Mouse (Mus musculus) thymus, adult 2 months (tissue): ENCODE data around the gene Fanci. TPM values are rescaled to one million over a fixed set of nuclear protein-coding genes. Genes with fewer than 3 reads are reported as not detected.

Experiments
- DNase-seq: peaks from one replicate; pipeline ENCODE4 v3.0.0; 2021
- H3K27ac ChIP-seq: fragments of 200-500 bp; 2 replicates; pipeline ENCODE4 v1.5.1; 2012; ENCODE audit warnings: low read length, control low read depth; ENCODE audit not compliant: control insufficient read depth, insufficient read depth
- H3K27me3 ChIP-seq: fragments of 200-500 bp; 2 replicates; pipeline ENCODE4 v1.6.1; 2012; ENCODE audit warnings: mild to moderate bottlenecking, low read length, moderate library complexity, mixed read lengths; ENCODE audit not compliant: control insufficient read depth, insufficient read depth
- H3K36me3 ChIP-seq: fragments of 200-500 bp; 2 replicates; pipeline ENCODE4 v1.6.1; 2012; ENCODE audit warnings: mild to moderate bottlenecking, low read length, moderate library complexity; ENCODE audit not compliant: control insufficient read depth, insufficient read depth
- H3K4me1 ChIP-seq: fragments of 200-500 bp; replicated peaks from 2 replicates; pipeline ENCODE4 v1.6.1; 2012; ENCODE audit warnings: low read length; ENCODE audit not compliant: control insufficient read depth, insufficient read depth
- H3K4me3 ChIP-seq: fragments of 200-500 bp; 2 replicates; pipeline ENCODE4 v1.5.1; 2012; ENCODE audit warnings: mild to moderate bottlenecking, low read length, control low read depth, moderate library complexity; ENCODE audit not compliant: control insufficient read depth, insufficient read depth
- CTCF ChIP-seq: fragments of 200-500 bp; IDR thresholded peaks from 2 replicates; pipeline ENCODE4 v1.5.1; 2012; ENCODE audit warnings: mild to moderate bottlenecking, control low read depth, low read length, moderate library complexity, borderline replicate concordance; ENCODE audit not compliant: control insufficient read depth, poor library complexity, insufficient read depth; ENCODE audit errors: extremely low read depth
- POLR2A ChIP-seq: fragments of 200-500 bp; IDR thresholded peaks from 2 replicates; pipeline ENCODE4 v1.6.1; 2012; ENCODE audit warnings: mild to moderate bottlenecking, low read length, control low read depth, moderate library complexity; ENCODE audit not compliant: control insufficient read depth, poor library complexity, insufficient read depth; ENCODE audit errors: extremely low read depth
- WGBS: fragments of 180-500 bp; shearing (Covaris S2); methylation state at CpG from one replicate; pipeline ENCODE4 v1.1.7; 2018; 5-methylcytosine and 5-hydroxymethylcytosine counted together
- polyA plus RNA-seq: library from polyadenylated mRNA; depleted of rRNA; stranded (reverse); fragments of >200 nt; gene quantifications from 2 replicates; pipeline ENCODE4 v1.2.3, GENCODE M21; 2012

Fanci gene
- polyA plus RNA-seq, 1 experiment, result 7.8 TPM

DNA sequence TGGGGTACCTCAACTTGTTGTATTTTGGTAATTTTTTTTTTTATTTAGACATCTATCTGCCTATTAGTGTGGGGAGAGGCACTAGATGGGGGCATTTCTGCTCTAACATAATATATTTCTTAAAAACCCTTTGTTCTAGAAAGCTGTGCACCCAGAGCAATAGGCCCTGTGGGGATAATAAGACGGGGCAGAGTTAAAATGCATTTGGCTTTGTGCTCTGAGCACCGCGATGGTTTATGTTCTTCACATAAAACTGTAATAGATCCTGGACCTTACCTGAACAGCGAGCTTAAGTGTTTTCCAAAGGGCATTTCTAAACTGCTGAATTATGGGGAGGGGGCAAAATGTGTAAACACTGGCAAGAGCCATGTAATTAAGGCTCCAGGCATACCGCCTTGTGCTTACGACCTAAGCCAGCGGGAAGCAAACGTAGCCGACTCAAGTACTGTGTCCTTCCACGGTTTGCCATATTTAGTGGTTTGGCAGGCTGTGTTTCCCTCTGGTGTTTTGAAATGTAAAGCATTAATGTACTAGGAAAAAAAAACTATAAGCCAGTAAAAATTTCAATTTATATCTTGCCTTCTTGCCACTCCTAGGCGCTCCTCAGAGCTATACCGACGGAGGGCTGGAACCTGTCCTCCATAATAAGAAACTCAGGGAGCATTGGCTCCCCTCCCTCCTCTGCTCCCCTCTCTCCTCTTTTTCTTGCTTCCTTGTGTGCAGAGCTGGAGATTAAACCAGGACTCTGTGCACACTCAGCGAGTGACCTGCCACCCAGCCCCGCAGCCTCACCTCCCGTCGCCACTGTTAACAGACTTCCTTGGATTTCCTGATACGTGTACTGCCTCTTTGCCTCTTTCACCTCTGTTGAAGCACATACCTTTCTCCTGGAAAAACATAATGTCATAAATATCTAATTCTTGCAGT is 23.0 kb downstream of the Fanci start:
- DNase-seq, result no peak
- H3K36me3 ChIP-seq, result peaks cover 7% of the 10 kb centered on the region; the same call in 1 of the 2 replicates
- no peaks in the 10 kb centered on the region for H3K4me1 ChIP-seq
- H3K27ac ChIP-seq, result no peak overlapping the region
- H3K4me3 ChIP-seq, result no peak overlapping the region
- no peaks in the 10 kb centered on the region for H3K27me3 ChIP-seq
- WGBS, result 98% methylated on average over 18 of the region's 18 CpGs
- TF ChIP-seq POLR2A (no peak), CTCF (no peak)

DNA sequence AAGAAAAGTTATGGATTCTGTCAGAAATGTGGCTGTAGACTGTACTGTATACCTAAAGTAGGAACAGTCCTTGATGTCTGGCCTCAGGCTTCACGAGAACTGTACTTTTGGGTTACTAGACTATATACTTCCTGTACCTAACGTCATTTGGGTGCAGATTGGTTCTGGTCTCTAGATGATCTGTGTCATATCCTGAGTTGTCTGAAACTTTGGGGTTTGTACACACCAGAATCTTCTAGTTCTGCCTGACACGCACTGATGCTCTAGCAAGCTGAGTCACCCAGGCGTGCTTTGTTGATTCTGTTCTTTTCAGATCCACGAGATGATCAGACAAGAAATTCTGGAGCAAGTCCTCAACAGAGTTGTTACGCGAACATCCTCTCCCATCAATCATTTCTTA is 28.2 kb downstream of the Fanci start:
- DNase-seq, result no peak
- no peaks in the 10 kb centered on the region for H3K36me3 ChIP-seq
- H3K27me3 ChIP-seq, result no peaks in the 10 kb centered on the region
- WGBS, result 82% methylated on average over 7 of the region's 7 CpGs
- no peak for TF ChIP-seq CTCF
- TF ChIP-seq POLR2A, result no peak
- no peak overlapping the region for H3K27ac ChIP-seq
- H3K4me3 ChIP-seq, result no peak overlapping the region
- H3K4me1 ChIP-seq, result peaks cover 12% of the 10 kb centered on the region

DNA sequence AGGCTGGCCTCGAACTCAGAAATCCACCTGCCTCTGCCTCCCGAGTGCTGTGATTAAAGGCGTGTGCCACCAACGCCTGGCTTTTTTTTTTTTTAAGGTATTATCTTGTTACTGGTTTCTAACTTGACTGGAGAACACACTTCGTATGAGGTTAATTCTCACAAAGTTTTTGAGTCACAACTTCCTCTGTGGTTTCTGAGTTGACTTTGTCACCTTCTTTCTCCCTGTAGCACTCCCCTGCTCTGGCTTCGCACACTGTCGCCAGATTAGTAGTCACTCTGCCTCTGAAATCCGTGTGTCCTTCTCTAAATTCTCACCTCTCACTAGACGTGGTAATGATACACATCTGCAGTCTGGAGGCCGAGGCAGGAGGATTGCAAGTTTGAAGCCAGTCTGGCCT is 31.1 kb downstream of the Fanci start:
- DNase-seq, result no peak
- no peak overlapping the region for H3K4me3 ChIP-seq
- peaks cover 5% of the 10 kb centered on the region; the same call in 1 of the 2 replicates for H3K36me3 ChIP-seq
- TF ChIP-seq POLR2A (no peak), CTCF (no peak)
- peaks cover 12% of the 10 kb centered on the region for H3K4me1 ChIP-seq
- H3K27ac ChIP-seq, result no peak overlapping the region
- H3K27me3 ChIP-seq, result no peaks in the 10 kb centered on the region
- 38% methylated on average over 10 of the region's 10 CpGs for WGBS

DNA sequence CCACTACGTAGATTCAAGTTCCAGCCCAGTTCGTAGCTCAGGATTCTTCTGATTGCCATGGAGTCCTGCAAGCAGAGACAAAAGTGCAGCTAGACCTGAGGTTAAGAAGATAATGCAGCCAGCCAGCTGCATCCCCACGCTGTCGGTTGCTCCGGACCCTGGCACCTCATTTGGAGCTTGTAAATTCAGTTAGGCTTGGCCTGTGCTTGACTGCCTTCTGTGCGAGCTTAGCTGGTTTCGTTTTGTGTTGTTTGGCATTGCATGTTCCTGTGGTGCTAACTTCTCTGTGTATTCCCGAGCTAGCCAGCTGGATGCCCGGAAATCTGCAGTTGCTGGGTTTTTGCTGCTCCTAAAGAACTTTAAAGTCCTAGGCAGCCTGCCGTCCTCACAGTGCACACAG is 34.1 kb downstream of the Fanci start:
- no peak overlapping the region for H3K4me3 ChIP-seq
- no peak for TF ChIP-seq CTCF
- DNase-seq, result no peak
- peaks cover 12% of the 10 kb centered on the region for H3K4me1 ChIP-seq
- WGBS, result 97% methylated on average over 10 of the region's 10 CpGs
- peaks cover 5% of the 10 kb centered on the region; the same call in 1 of the 2 replicates for H3K36me3 ChIP-seq
- no peak overlapping the region for H3K27ac ChIP-seq
- no peaks in the 10 kb centered on the region for H3K27me3 ChIP-seq

DNA sequence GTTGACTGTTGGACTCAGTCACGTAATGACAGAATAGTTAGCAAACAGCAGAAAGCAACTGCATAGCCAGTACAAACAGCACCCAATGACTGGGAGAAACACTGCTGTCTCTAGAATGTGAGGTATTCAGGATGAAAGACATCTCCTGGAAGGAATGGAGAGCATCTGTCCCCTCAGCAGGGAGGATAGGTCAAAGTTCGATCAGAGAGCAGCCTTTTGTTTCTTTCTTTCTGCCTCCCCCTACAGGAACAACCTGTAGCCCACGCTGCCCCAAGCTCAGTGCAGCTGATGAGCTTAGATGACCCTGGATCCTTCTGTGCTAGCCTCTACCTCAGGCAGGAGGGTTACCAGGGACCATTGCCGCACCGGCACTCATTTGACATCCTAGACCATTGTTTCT is 36.5 kb downstream of the Fanci start:
- Histone ChIP-seq H3K36me3 (peaks cover 5% of the 10 kb centered on the region; the same call in 1 of the 2 replicates), H3K27me3 (no peaks in the 10 kb centered on the region), H3K4me1 (peaks cover under 1% of the 10 kb centered on the region), H3K4me3 (no peak overlapping the region), H3K27ac (no peak overlapping the region)
- 94% methylated on average over 5 of the region's 5 CpGs for WGBS
- DNase-seq, result no peak
- TF ChIP-seq POLR2A (no peak), CTCF (no peak)

DNA sequence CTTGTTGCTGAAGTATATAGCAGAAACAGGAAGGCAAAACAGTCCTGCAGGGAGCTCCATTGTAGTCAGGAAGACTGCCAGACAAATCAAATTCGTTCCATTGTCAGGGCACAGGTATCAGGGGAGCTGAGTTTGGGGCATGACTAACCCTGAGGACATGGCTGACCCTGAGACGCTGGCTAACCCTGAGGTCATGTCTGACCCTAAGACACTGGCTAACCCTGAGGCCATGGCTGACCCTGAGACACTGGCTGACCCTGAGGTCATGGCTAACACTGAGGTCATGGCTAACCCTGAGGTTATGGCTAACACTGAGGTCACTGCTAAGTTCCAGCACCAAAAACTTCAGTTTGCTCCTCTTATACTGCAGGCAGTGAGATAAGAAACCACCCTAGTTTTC is 48.3 kb downstream of the Fanci start:
- peaks cover 21% of the 10 kb centered on the region; the same call in 1 of the 2 replicates for H3K36me3 ChIP-seq
- no peaks in the 10 kb centered on the region for H3K27me3 ChIP-seq
- H3K4me1 ChIP-seq, result no peaks in the 10 kb centered on the region
- no peak for DNase-seq
- H3K4me3 ChIP-seq, result no peak overlapping the region
- TF ChIP-seq CTCF (no peak), POLR2A (no peak)
- 93% methylated on average over 2 of the region's 2 CpGs for WGBS
- H3K27ac ChIP-seq, result no peak overlapping the region

DNA sequence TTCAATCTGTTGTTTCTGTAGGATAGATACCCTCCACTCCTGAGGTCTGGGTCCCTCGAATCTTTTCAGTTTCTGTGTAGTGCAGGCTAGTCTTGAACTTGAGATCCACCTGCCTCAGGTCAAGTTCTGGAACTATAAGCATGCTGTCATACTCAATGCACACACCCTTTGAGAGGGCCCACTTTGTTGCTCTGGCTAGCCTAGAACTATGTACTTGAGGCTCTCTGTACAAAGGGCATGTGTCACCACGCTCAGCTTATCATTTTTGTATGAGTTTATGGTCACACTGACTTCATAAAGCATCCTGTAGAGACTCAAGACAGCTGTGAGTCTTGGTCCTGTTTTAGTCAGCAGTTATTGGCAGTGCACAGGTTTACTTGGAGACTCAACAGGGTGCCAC is 55.3 kb downstream of the Fanci start:
- 91% methylated on average over 2 of the region's 2 CpGs for WGBS

More for the DNA sequence above, 55.3 kb downstream of the Fanci start:
- Histone ChIP-seq H3K36me3 (peaks cover 53% of the 10 kb centered on the region), H3K27me3 (no peaks in the 10 kb centered on the region), H3K4me1 (0 out of 2 replicates have a peak, but pooled peaks cover 2% of the 10 kb centered on the region), H3K4me3 (no peak overlapping the region), H3K27ac (no peak overlapping the region)
- no peak for DNase-seq
- TF ChIP-seq CTCF (no peak), POLR2A (no peak)
